Mouse (Mus musculus): ENCODE measurements around the gene Sf1. TPM values are rescaled to one million over a fixed set of nuclear protein-coding genes. Genes with fewer than 3 reads are reported as not detected.

Sf1 gene
- total and polyA plus RNA-seq, 2 experiments from 2014 or later: 38.3 to 41.8 TPM

- WGBS: 87% methylated on average over 11 of the region's 11 CpGs
- H3K4me1 ChIP-seq (ENCODE audit: control insufficient read depth, insufficient read depth): peaks cover 19% of the 10 kb centered on the region
These were observed 24.8 kb upstream of the Sf1 start for GRCm38 (mm10) chr19:6338716-6339115.

DNA sequence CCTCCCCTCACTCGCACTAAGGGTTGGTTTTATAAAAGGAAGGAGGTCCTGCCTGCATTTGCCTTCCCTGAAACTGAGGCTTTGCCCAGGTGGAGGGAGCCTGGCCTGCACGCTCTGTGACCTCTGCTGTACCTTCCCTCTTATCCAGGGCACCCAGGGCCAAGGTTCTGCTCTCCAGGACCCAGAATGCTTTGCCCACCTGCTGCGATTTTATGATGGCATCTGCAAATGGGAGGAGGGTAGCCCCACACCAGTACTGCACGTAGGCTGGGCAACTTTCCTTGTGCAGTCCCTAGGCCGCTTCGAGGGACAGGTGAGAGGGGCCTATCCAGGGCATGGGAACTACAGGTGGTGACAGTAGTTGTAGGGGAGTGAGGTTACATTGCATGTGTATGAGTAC, 24.3 kb upstream of the Sf1 start:
- Histone ChIP-seq H3K9me3 (replicated peaks; ENCODE audit: control insufficient read depth, low read length) (no peaks in the 10 kb centered on the region), H3K36me3 (replicated peaks; ENCODE audit: control insufficient read depth, insufficient read depth, low read length) (peaks cover 40% of the 10 kb centered on the region), H3K27ac (ENCODE audit: low read depth) (no peak overlapping the region), H3K4me3 (ENCODE audit: low read depth, low read length) (no peak overlapping the region), H3K27me3 (ENCODE audit: control insufficient read depth, insufficient read depth, low read length) (no peaks in the 10 kb centered on the region), H3K9ac (replicated peaks; ENCODE audit: low read depth, low read length) (no peak overlapping the region), H3K4me1 (ENCODE audit: control insufficient read depth, insufficient read depth) (peaks cover 19% of the 10 kb centered on the region), H3K4me2 (ENCODE audit: low read depth, low read length) (no peak overlapping the region)
- ATAC-seq (ENCODE audit: insufficient read depth, low read depth) (no peak), DNase-seq (ENCODE audit: low spot score) (no peak)
- TF ChIP-seq EP300 (IDR thresholded peaks at IDR 0.05; ENCODE audit: low read depth) (no peak), CTCF (IDR thresholded peaks at IDR 0.05; ENCODE audit: low read depth) (no peak)
- 97% methylated on average over 6 of the region's 6 CpGs for WGBS

More at GRCm38 (mm10) chr19:6338716-6339115, 24.8 kb upstream of the Sf1 start:
- TF ChIP-seq EP300 (IDR thresholded peaks at IDR 0.05; ENCODE audit: low read depth): no peak
- Histone ChIP-seq H3K4me3 (ENCODE audit: low read depth, low read length) (no peak overlapping the region), H3K9ac (replicated peaks; ENCODE audit: low read depth, low read length) (no peak overlapping the region), H3K9me3 (replicated peaks; ENCODE audit: control insufficient read depth, low read length) (no peaks in the 10 kb centered on the region), H3K27ac (ENCODE audit: low read depth) (no peak overlapping the region), H3K4me2 (ENCODE audit: low read depth, low read length) (no peak overlapping the region), H3K27me3 (ENCODE audit: control insufficient read depth, insufficient read depth, low read length) (no peaks in the 10 kb centered on the region), H3K36me3 (replicated peaks; ENCODE audit: control insufficient read depth, insufficient read depth, low read length) (peaks cover 36% of the 10 kb centered on the region)
- DNase-seq (ENCODE audit: low spot score): no peak
- ATAC-seq (ENCODE audit: insufficient read depth, low read depth): no peak

- DNase-seq (ENCODE audit: low spot score): peak; percentile 36
- WGBS: 53% methylated on average over 15 of the region's 15 CpGs
- no peak for TF ChIP-seq EP300 (IDR thresholded peaks at IDR 0.05; ENCODE audit: low read depth)
- TF ChIP-seq CTCF (IDR thresholded peaks at IDR 0.05; ENCODE audit: low read depth): peak; percentile 14; the same call in 1 of the 2 replicates
- no peak overlapping the region for H3K9ac ChIP-seq (replicated peaks; ENCODE audit: low read depth, low read length)
- H3K27ac ChIP-seq (ENCODE audit: low read depth): peak overlapping the region; percentile 71
- ATAC-seq (ENCODE audit: insufficient read depth, low read depth): 0 out of 2 replicates have a peak, but pooled peaks have one; percentile 2
- H3K4me1 ChIP-seq (ENCODE audit: control insufficient read depth, insufficient read depth): peaks cover 19% of the 10 kb centered on the region
- peaks cover 44% of the 10 kb centered on the region for H3K36me3 ChIP-seq (replicated peaks; ENCODE audit: control insufficient read depth, insufficient read depth, low read length)
- H3K4me3 ChIP-seq (ENCODE audit: low read depth, low read length): no peak overlapping the region
- no peaks in the 10 kb centered on the region for H3K27me3 ChIP-seq (ENCODE audit: control insufficient read depth, insufficient read depth, low read length)
- H3K4me2 ChIP-seq (ENCODE audit: low read depth, low read length): peak overlapping the region; percentile 89
- no peaks in the 10 kb centered on the region for H3K9me3 ChIP-seq (replicated peaks; ENCODE audit: control insufficient read depth, low read length)
These were observed 23.5 kb upstream of the Sf1 start for GRCm38 (mm10) chr19:6339890-6340504.

DNA sequence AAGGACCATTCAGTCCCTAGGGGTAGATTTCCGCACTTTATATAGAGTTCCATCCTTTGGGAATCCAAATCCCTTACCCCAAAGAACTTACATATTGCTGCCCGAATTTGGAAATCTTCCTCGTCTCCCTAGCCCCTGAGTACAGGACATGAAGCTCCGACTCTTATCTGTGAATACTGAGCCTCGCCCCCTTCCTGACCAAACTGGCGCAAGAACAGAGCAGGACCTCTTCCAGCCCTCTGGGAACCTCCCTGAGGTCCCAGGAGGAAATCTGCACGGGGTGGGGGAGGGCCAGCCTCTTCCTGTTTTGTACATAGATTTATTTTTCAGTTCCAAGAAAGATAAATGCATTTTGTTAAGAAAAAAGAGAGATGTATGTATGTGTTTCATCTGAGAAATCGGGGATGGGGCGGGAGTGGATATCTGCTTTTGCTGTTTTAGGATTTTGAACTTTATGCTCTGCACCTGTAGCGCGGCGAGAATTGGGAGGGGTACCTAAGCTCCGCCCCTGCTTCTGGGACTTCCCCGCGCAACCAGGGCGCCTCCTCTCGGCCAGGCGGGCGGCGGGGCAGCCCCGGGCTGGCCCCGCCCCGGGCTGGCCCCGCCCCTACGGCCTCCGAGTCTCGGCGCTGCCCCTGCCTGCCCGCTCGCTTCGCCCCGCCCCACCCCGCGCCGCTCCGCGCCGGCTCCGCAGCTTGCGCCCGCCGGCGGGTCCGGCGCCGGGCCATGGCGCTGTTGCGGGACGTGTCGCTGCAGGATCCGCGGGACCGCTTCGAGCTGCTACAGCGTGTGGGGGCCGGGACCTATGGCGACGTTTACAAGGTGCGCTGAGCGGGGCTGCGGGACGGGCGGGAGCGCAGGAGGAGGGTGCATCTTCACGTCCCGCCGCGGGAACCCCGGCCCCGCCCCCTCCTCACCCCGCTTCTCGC, 22.7 kb upstream of the Sf1 start, which contains the start of gene Map4k2:
Map4k2 (plus strand) TSS at position 612 of the 929 bp plus-strand sequence.
- Histone ChIP-seq H3K36me3 (replicated peaks; ENCODE audit: control insufficient read depth, insufficient read depth, low read length) (peaks cover 52% of the 10 kb centered on the region), H3K4me2 (ENCODE audit: low read depth, low read length) (peak within 1 kb of the TSS; percentile 89), H3K27me3 (ENCODE audit: control insufficient read depth, insufficient read depth, low read length) (no peaks in the 10 kb centered on the region), H3K27ac (ENCODE audit: low read depth) (peak within 1 kb of the TSS; percentile 71), H3K9ac (replicated peaks; ENCODE audit: low read depth, low read length) (peak within 1 kb of the TSS; percentile 68), H3K9me3 (replicated peaks; ENCODE audit: control insufficient read depth, low read length) (no peaks in the 10 kb centered on the region), H3K4me1 (ENCODE audit: control insufficient read depth, insufficient read depth) (peaks cover 15% of the 10 kb centered on the region), H3K4me3 (ENCODE audit: low read depth, low read length) (peak within 1 kb of the TSS; percentile 75)
- WGBS: 4% methylated on average over 52 of the region's 72 CpGs
- peak; percentile 85 for ATAC-seq (ENCODE audit: insufficient read depth, low read depth)
- peak; percentile 61; the same call in 1 of the 2 replicates for TF ChIP-seq EP300 (IDR thresholded peaks at IDR 0.05; ENCODE audit: low read depth)
- TF ChIP-seq CTCF (IDR thresholded peaks at IDR 0.05; ENCODE audit: low read depth): no peak
- peak; percentile 79 for DNase-seq (ENCODE audit: low spot score)

- no peak; the same call in 1 of the 2 replicates for ATAC-seq (ENCODE audit: insufficient read depth, low read depth)
- 12% methylated on average over 23 of the region's 23 CpGs for WGBS
- H3K4me1 ChIP-seq (ENCODE audit: control insufficient read depth, insufficient read depth): peaks cover 7% of the 10 kb centered on the region; the same call in 1 of the 2 replicates
These were observed 21.9 kb upstream of the Sf1 start for GRCm38 (mm10) chr19:6341453-6342077.

More at GRCm38 (mm10) chr19:6341453-6342077, 21.9 kb upstream of the Sf1 start:
- no peaks in the 10 kb centered on the region for H3K9me3 ChIP-seq (replicated peaks; ENCODE audit: control insufficient read depth, low read length)
- peaks cover 60% of the 10 kb centered on the region for H3K36me3 ChIP-seq (replicated peaks; ENCODE audit: control insufficient read depth, insufficient read depth, low read length)
- no peak for DNase-seq (ENCODE audit: low spot score)
- H3K4me2 ChIP-seq (ENCODE audit: low read depth, low read length): peak overlapping the region; percentile 89
- peak overlapping the region; percentile 68 for H3K9ac ChIP-seq (replicated peaks; ENCODE audit: low read depth, low read length)
- H3K27me3 ChIP-seq (ENCODE audit: control insufficient read depth, insufficient read depth, low read length): no peaks in the 10 kb centered on the region
- peak overlapping the region; percentile 71 for H3K27ac ChIP-seq (ENCODE audit: low read depth)
- TF ChIP-seq CTCF (IDR thresholded peaks at IDR 0.05; ENCODE audit: low read depth) (no peak), EP300 (IDR thresholded peaks at IDR 0.05; ENCODE audit: low read depth) (no peak)
- H3K4me3 ChIP-seq (ENCODE audit: low read depth, low read length): peak overlapping the region; percentile 75

All from heart, postnatal 0 days (tissue).